Comparison of ENCODE assay signal across 9 mouse cellular contexts in the genomic region with DNA sequence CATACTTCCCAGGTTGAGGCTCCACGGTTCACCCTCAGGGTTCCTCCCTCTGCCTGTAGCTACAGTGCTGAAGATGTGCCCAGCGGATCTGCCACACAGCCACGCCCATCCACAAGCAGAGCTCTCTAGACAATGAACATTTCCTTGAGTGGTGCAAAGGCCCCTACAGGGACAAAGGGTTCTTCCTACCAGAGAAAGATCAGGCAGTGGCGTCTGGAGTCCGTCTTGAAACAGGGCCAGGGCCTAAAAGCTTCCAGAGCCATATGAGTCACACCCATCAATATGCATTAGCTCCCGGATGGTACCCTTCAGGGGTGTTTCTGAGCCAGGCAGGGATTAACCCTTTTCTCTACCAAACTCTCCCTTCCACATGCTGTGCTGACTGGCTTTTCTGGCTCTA. TPM values are rescaled to one million over a fixed set of nuclear protein-coding genes. Genes with fewer than 3 reads are reported as not detected.
DNase-seq lines count a peak whose midpoint lies in the region; ATAC-seq lines count a peak whose summit lies in the region.
"Had no signal": no experiment of that assay in that cellular context is flagged by ENCODE, and none has a peak within 500 bp of the region (broad histone marks: within the 10 kb centered on the region; RNA-seq: fewer than 3 reads in every experiment).

No protein-coding gene starts in this region.

- 24% methylated on average over 6 of the region's 6 CpGs for WGBS in heart, embryonic 11.5 days (ENCODE audit: insufficient replicate concordance)
- WGBS in heart, embryonic 12.5 days: 30% methylated on average over 6 of the region's 6 CpGs
- 25% methylated on average over 6 of the region's 6 CpGs for WGBS in neural tube, embryonic 13.5 days

- H3K27ac ChIP-seq in heart, embryonic 11.5 days (ENCODE audit: low read depth, low read length): no peak overlapping the region
- no peak overlapping the region for H3K27ac ChIP-seq in heart, embryonic 12.5 days (ENCODE audit: poor library complexity, severe bottlenecking)
- peak overlapping the region; percentile 80 for H3K27ac ChIP-seq in neural tube, embryonic 13.5 days (replicated peaks)

- H3K9me3 ChIP-seq in heart, embryonic 11.5 days (replicated peaks; ENCODE audit: control insufficient read depth, low read length): no peaks in the 10 kb centered on the region
- no peaks in the 10 kb centered on the region for H3K9me3 ChIP-seq in heart, embryonic 12.5 days (replicated peaks)
- no peaks in the 10 kb centered on the region for H3K9me3 ChIP-seq in neural tube, embryonic 13.5 days

- peak; percentile 97 for DNase-seq in heart, adult 11 months
- DNase-seq in cerebellum, postnatal 14 days: peak; percentile 48 to 56
- peak; percentile 44 to 70 for DNase-seq in kidney, postnatal 25 days
- no peak for DNase-seq in layer of hippocampus, adult 9-10 months (ENCODE audit: low spot score)

- no peaks in the 10 kb centered on the region for H3K27me3 ChIP-seq in heart, embryonic 11.5 days (ENCODE audit: control insufficient read depth, insufficient read depth, low read length)
- no peaks in the 10 kb centered on the region for H3K27me3 ChIP-seq in heart, embryonic 12.5 days (replicated peaks)
- H3K27me3 ChIP-seq in neural tube, embryonic 13.5 days: no peaks in the 10 kb centered on the region

- no peak overlapping the region for H3K4me2 ChIP-seq in heart, embryonic 11.5 days
- H3K4me2 ChIP-seq in heart, embryonic 12.5 days: no peak overlapping the region
- H3K4me2 ChIP-seq in neural tube, embryonic 13.5 days: no peak overlapping the region

- no peak overlapping the region for H3K4me3 ChIP-seq in heart, embryonic 11.5 days (ENCODE audit: low read depth, low read length)
- H3K4me3 ChIP-seq in heart, embryonic 12.5 days: no peak overlapping the region
- no peak overlapping the region for H3K4me3 ChIP-seq in neural tube, embryonic 13.5 days
- H3K4me3 ChIP-seq: erythroblast, embryonic 14.5 days had no signal

- H3K9ac ChIP-seq in heart, embryonic 11.5 days (ENCODE audit: low read depth, low read length): no peak overlapping the region
- no peak overlapping the region for H3K9ac ChIP-seq in heart, embryonic 12.5 days
- H3K9ac ChIP-seq in neural tube, embryonic 13.5 days: no peak overlapping the region

- no peaks in the 10 kb centered on the region for H3K36me3 ChIP-seq in heart, embryonic 11.5 days (ENCODE audit: control insufficient read depth, insufficient read depth, low read length)
- H3K36me3 ChIP-seq in heart, embryonic 12.5 days: no peaks in the 10 kb centered on the region
- no peaks in the 10 kb centered on the region for H3K36me3 ChIP-seq in neural tube, embryonic 13.5 days

- no peak for ATAC-seq in heart, embryonic 11.5 days (replicated peaks; ENCODE audit: insufficient number of reproducible peaks, low FRiP score, low TSS enrichment)
- peak; percentile 55; the same call in 1 of the 2 replicates for ATAC-seq in heart, embryonic 12.5 days (ENCODE audit: insufficient number of reproducible peaks, low FRiP score)
- ATAC-seq in neural tube, embryonic 13.5 days (ENCODE audit: low read depth): peak; percentile 49; the same call in 1 of the 2 replicates
- ATAC-seq in inflammation-experienced regulatory T-cells, adult 6 months: no peak

- peaks cover 6% of the 10 kb centered on the region; the same call in 1 of the 2 replicates for H3K4me1 ChIP-seq in heart, embryonic 11.5 days (ENCODE audit: control insufficient read depth, insufficient read depth, low read length)
- peaks cover 26% of the 10 kb centered on the region for H3K4me1 ChIP-seq in heart, embryonic 12.5 days (replicated peaks)
- peaks cover 48% of the 10 kb centered on the region for H3K4me1 ChIP-seq in neural tube, embryonic 13.5 days (replicated peaks)

RNA-seq across cellular contexts. Expression of a gene that starts 59.1 kb away (rescaled TPM):
- polyA plus RNA-seq in heart, embryonic 11.5 days (2014; fragmentation: Nextera tagmentation; extraction: Ambion mirVana): 6.6 and 6.9 TPM in 2 replicates
- 11.7 and 12.6 TPM in 2 replicates for polyA plus RNA-seq in heart, embryonic 12.5 days (2016; fragmentation: Nextera tagmentation; extraction: Ambion mirVana)
- polyA plus RNA-seq in neural tube, embryonic 13.5 days (2015; fragmentation: Nextera tagmentation; extraction: Ambion mirVana): 118 and 146 TPM in 2 replicates
- 1 to 10 TPM; 4.5 to 8.6 (median 6.0) TPM for polyA plus RNA-seq in inflammation-experienced regulatory T-cells, adult 6 months (2017; shearing (Covaris generic))

Comparison
In these comparisons a context has a peak if more than half of its experiments do, and no peak if none do; other contexts are left out.
1. ATAC-seq: peak in heart, embryonic 12.5 days (single experiment) and neural tube, embryonic 13.5 days (single experiment); none in heart, embryonic 11.5 days (single experiment) and inflammation-experienced regulatory T-cells, adult 6 months (single experiment).